Mouse (Mus musculus): ENCODE data around the gene Rpf2. TPM values are rescaled to one million over a fixed set of nuclear protein-coding genes. Genes with fewer than 3 reads are reported as not detected.

Rpf2 gene
- polyA plus RNA-seq, 1 experiment from 2014 or later = 51.5 TPM

GRCm38 (mm10) chr10:40189689-40190088 lies 57.1 kb downstream of the Rpf2 start:
- H3K4me3 ChIP-seq = no peak overlapping the region
- H3K27me3 ChIP-seq = no peaks in the 10 kb centered on the region
- no peaks in the 10 kb centered on the region for H3K9me3 ChIP-seq
- H3K4me2 ChIP-seq = no peak overlapping the region
- no peaks in the 10 kb centered on the region for H3K36me3 ChIP-seq
- H3K9ac ChIP-seq = no peak overlapping the region
- WGBS = 82% methylated on average over 2 of the region's 2 CpGs
- H3K27ac ChIP-seq = no peak overlapping the region
- ATAC-seq (ENCODE audit: insufficient number of reproducible peaks, low FRiP score, low TSS enrichment, low read depth) = no peak
- H3K4me1 ChIP-seq = peaks cover 15% of the 10 kb centered on the region

- Histone ChIP-seq H3K27me3 (no peaks in the 10 kb centered on the region), H3K4me3 (no peak overlapping the region), H3K36me3 (no peaks in the 10 kb centered on the region), H3K9ac (no peak overlapping the region), H3K27ac (no peak overlapping the region), H3K9me3 (no peaks in the 10 kb centered on the region), H3K4me2 (no peak overlapping the region), H3K4me1 (peaks cover 15% of the 10 kb centered on the region)
- WGBS = 47% methylated on average over 3 of the region's 3 CpGs
- ATAC-seq (ENCODE audit: insufficient number of reproducible peaks, low FRiP score, low TSS enrichment, low read depth) = no peak
These were observed 58.0 kb downstream of the Rpf2 start for GRCm38 (mm10) chr10:40188831-40189230.

- H3K4me3 ChIP-seq = no peak overlapping the region
- H3K4me1 ChIP-seq = peaks cover under 1% of the 10 kb centered on the region; the same call in 1 of the 2 replicates
- no peak for ATAC-seq (ENCODE audit: insufficient number of reproducible peaks, low FRiP score, low TSS enrichment, low read depth)
These were observed 60.9 kb downstream of the Rpf2 start for GRCm38 (mm10) chr10:40185956-40186355.

GRCm38 (mm10) chr10:40180011-40180410 lies 66.8 kb downstream of the Rpf2 start:
- 63% methylated on average over 2 of the region's 2 CpGs for WGBS
- Histone ChIP-seq H3K4me1 (peaks cover 5% of the 10 kb centered on the region), H3K27me3 (no peaks in the 10 kb centered on the region), H3K27ac (no peak overlapping the region), H3K9me3 (no peaks in the 10 kb centered on the region), H3K4me2 (no peak overlapping the region), H3K4me3 (no peak overlapping the region), H3K9ac (no peak overlapping the region), H3K36me3 (no peaks in the 10 kb centered on the region)
- ATAC-seq (ENCODE audit: insufficient number of reproducible peaks, low FRiP score, low TSS enrichment, low read depth) = no peak

More at GRCm38 (mm10) chr10:40185956-40186355, 60.9 kb downstream of the Rpf2 start:
- no peak overlapping the region for H3K9ac ChIP-seq
- no peaks in the 10 kb centered on the region for H3K9me3 ChIP-seq
- no peaks in the 10 kb centered on the region for H3K27me3 ChIP-seq
- H3K36me3 ChIP-seq = no peaks in the 10 kb centered on the region
- no peak overlapping the region for H3K4me2 ChIP-seq
- no peak overlapping the region for H3K27ac ChIP-seq

GRCm38 (mm10) chr10:40179142-40179541 lies 67.7 kb downstream of the Rpf2 start:
- Histone ChIP-seq H3K9me3 (no peaks in the 10 kb centered on the region), H3K4me3 (no peak overlapping the region), H3K36me3 (no peaks in the 10 kb centered on the region), H3K4me1 (peaks cover 5% of the 10 kb centered on the region), H3K27me3 (no peaks in the 10 kb centered on the region), H3K9ac (no peak overlapping the region), H3K4me2 (no peak overlapping the region), H3K27ac (no peak overlapping the region)
- WGBS = 94% methylated on average over 5 of the region's 5 CpGs
- ATAC-seq (ENCODE audit: insufficient number of reproducible peaks, low FRiP score, low TSS enrichment, low read depth) = no peak

GRCm38 (mm10) chr10:40177323-40177962 lies 69.4 kb downstream of the Rpf2 start:
- Histone ChIP-seq H3K4me3 (no peak overlapping the region), H3K36me3 (no peaks in the 10 kb centered on the region), H3K27me3 (no peaks in the 10 kb centered on the region), H3K4me2 (no peak overlapping the region), H3K4me1 (peaks cover 5% of the 10 kb centered on the region), H3K27ac (no peak overlapping the region), H3K9ac (no peak overlapping the region), H3K9me3 (no peaks in the 10 kb centered on the region)
- WGBS = 44% methylated on average over 6 of the region's 6 CpGs
- ATAC-seq (ENCODE audit: insufficient number of reproducible peaks, low FRiP score, low TSS enrichment, low read depth) = no peak

Other genes starting within 250 kb of the Rpf2 start
- 0.32 and 0.67 TPM in 2 replicates for gene Mfsd4b1, start 221.8 kb downstream of the Rpf2 start, polyA plus RNA-seq (2015; fragmentation: Nextera tagmentation; extraction: Ambion mirVana)
- 7.3 and 7.9 TPM in 2 replicates for gene Slc16a10, start 104.8 kb downstream of the Rpf2 start, polyA plus RNA-seq (2015; fragmentation: Nextera tagmentation; extraction: Ambion mirVana)
- gene Gtf3c6, start 11.1 kb upstream of the Rpf2 start, polyA plus RNA-seq (2015; fragmentation: Nextera tagmentation; extraction: Ambion mirVana) = 79.9 and 85.3 TPM in 2 replicates
- 45.8 and 46.0 TPM in 2 replicates for gene Amd1, start 55.1 kb upstream of the Rpf2 start, polyA plus RNA-seq (2015; fragmentation: Nextera tagmentation; extraction: Ambion mirVana)
- 8.1 and 10.2 TPM in 2 replicates for gene Cdk19, start 92.5 kb upstream of the Rpf2 start, polyA plus RNA-seq (2015; fragmentation: Nextera tagmentation; extraction: Ambion mirVana)